ENCODE assay signal across 16 mouse cellular contexts in the genomic region with DNA sequence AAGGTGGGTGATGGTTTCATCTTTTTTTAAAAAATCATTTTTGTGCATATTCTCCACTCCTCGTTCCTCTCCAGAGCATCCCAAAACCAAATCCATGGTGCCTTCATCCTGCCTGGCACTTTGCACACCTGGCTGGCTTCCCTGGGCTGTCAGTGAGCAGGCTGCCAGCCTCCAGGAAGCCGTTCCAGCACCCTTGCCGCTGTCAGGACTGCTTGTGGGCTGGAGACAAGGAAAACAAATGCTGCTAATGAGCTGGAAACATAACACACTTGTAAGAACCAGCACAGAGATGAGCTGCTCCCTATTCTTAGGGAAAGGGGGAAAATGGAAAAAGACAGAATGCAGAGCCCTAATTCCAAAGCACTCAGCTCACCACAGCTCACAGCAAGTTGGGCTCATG.
A peak's percentile ranks its signal among the peaks of the same experiment; 100 is the strongest.
DNase-seq lines count a peak whose midpoint lies in the region; ATAC-seq and TF ChIP-seq lines count a peak whose summit lies in the region.
"Had no signal": no experiment of that assay in that cellular context is flagged by ENCODE, and none has a peak within 500 bp of the region (broad histone marks: within the 10 kb centered on the region; RNA-seq: fewer than 3 reads in every experiment).

No protein-coding gene starts in this region.

- H3K27me3 ChIP-seq in hindbrain, postnatal 0 days (ENCODE audit: insufficient read depth, low read length), result no peaks in the 10 kb centered on the region
- H3K27me3 ChIP-seq in hindbrain, embryonic 11.5 days (ENCODE audit: control insufficient read depth, insufficient read depth, low read length), result no peaks in the 10 kb centered on the region
- H3K27me3 ChIP-seq: CH12.LX; liver, embryonic 13.5 days; midbrain, embryonic 12.5 days had no signal

- H3K4me3 ChIP-seq in hindbrain, postnatal 0 days (ENCODE audit: low read length), result no peak overlapping the region
- H3K4me3 ChIP-seq in hindbrain, embryonic 11.5 days (ENCODE audit: low read depth, low read length), result no peak overlapping the region
- H3K4me3 ChIP-seq: gastrocnemius, adult 2 months; heart, embryonic 10.5 days; liver, embryonic 13.5 days; midbrain, embryonic 12.5 days had no signal

- no peaks in the 10 kb centered on the region for H3K4me1 ChIP-seq in hindbrain, postnatal 0 days (ENCODE audit: insufficient read depth, low read length)
- H3K4me1 ChIP-seq in hindbrain, embryonic 11.5 days (replicated peaks; ENCODE audit: control insufficient read depth, insufficient read depth, low read length), result no peaks in the 10 kb centered on the region
- H3K4me1 ChIP-seq: heart, embryonic 10.5 days; liver, embryonic 13.5 days had no signal

- no peak overlapping the region for H3K4me2 ChIP-seq in hindbrain, postnatal 0 days (ENCODE audit: low read depth, low read length)
- H3K4me2 ChIP-seq in hindbrain, embryonic 11.5 days (replicated peaks; ENCODE audit: low read depth, low read length), result no peak overlapping the region
- H3K4me2 ChIP-seq: liver, embryonic 13.5 days; midbrain, embryonic 12.5 days had no signal

- no peak for ATAC-seq in hindbrain, postnatal 0 days
- no peak for ATAC-seq in hindbrain, embryonic 11.5 days (ENCODE audit: low FRiP score)
- ATAC-seq: intestine, embryonic 16.5 days had no signal

- DNase-seq in hindbrain, postnatal 0 days (ENCODE audit: low spot score), result peak; percentile 20
- DNase-seq in hindbrain, embryonic 11.5 days (ENCODE audit: low spot score), result no peak
- peak; percentile 22 to 37 for DNase-seq in layer of hippocampus, postnatal 10 days (ENCODE audit: low spot score in 2 of 2)
- peak; percentile 15 to 28 for DNase-seq in left cerebral cortex, postnatal 10 days (ENCODE audit: extremely low spot score in 1 of 2, low spot score in 2 of 2)
- DNase-seq in right cerebral cortex, postnatal 4 days, result peak; percentile 7
- DNase-seq in adrenal gland, adult 2 months, result no peak
- DNase-seq in adrenal gland, postnatal 14 days, result no peak
- DNase-seq: gastrocnemius, adult 2 months; heart, postnatal 4 days; kidney, postnatal 14 days; liver, embryonic 13.5 days; lung, postnatal 14 days had no signal

- intact Hi-C loops in left cerebral cortex, postnatal 10 days (cut with DNase I), result no loop called here

- H3K9ac ChIP-seq in hindbrain, postnatal 0 days (replicated peaks; ENCODE audit: low read length), result no peak overlapping the region
- no peak overlapping the region for H3K9ac ChIP-seq in hindbrain, embryonic 11.5 days (ENCODE audit: low read depth, low read length)
- H3K9ac ChIP-seq: liver, embryonic 13.5 days; midbrain, embryonic 12.5 days had no signal

- H3K9me3 ChIP-seq in hindbrain, postnatal 0 days (ENCODE audit: low read length), result no peaks in the 10 kb centered on the region
- no peaks in the 10 kb centered on the region for H3K9me3 ChIP-seq in hindbrain, embryonic 11.5 days (ENCODE audit: control insufficient read depth, low read length)
- H3K9me3 ChIP-seq: heart, embryonic 10.5 days; liver, embryonic 13.5 days; midbrain, embryonic 12.5 days had no signal

- no peak for TF ChIP-seq CTCF in hindbrain, postnatal 0 days (IDR thresholded peaks at IDR 0.05; ENCODE audit: low read depth)

- H3K27ac ChIP-seq in hindbrain, postnatal 0 days, result no peak overlapping the region; the same call in 1 of the 2 replicates
- H3K27ac ChIP-seq in hindbrain, embryonic 11.5 days (ENCODE audit: low read depth, low read length), result no peak overlapping the region
- H3K27ac ChIP-seq: gastrocnemius, adult 2 months; heart, embryonic 10.5 days; liver, embryonic 13.5 days; midbrain, embryonic 12.5 days had no signal

- H3K36me3 ChIP-seq in hindbrain, postnatal 0 days (ENCODE audit: insufficient read depth, low read length), result no peaks in the 10 kb centered on the region
- no peaks in the 10 kb centered on the region for H3K36me3 ChIP-seq in hindbrain, embryonic 11.5 days (ENCODE audit: control insufficient read depth, insufficient read depth, low read length)
- H3K36me3 ChIP-seq: heart, embryonic 10.5 days; liver, embryonic 13.5 days; midbrain, embryonic 12.5 days had no signal

- 35% methylated on average over 3 of the region's 3 CpGs for WGBS in hindbrain, postnatal 0 days
- WGBS in hindbrain, embryonic 11.5 days, result 66% methylated on average over 3 of the region's 3 CpGs

Comparison
In these comparisons a context has a peak if more than half of its experiments do, and no peak if none do; other contexts are left out.
1. DNase-seq: peak in hindbrain, postnatal 0 days (single experiment), layer of hippocampus, postnatal 10 days (2 of 2), left cerebral cortex, postnatal 10 days (2 of 2) and right cerebral cortex, postnatal 4 days (single experiment); none in hindbrain, embryonic 11.5 days (single experiment), adrenal gland, adult 2 months (single experiment) and adrenal gland, postnatal 14 days (single experiment).